Mouse (Mus musculus) liver, embryonic 11.5 days (tissue): ENCODE results near the gene Acot4. TPM values are rescaled to one million over a fixed set of nuclear protein-coding genes. Genes with fewer than 3 reads are reported as not detected.
A peak's percentile ranks its signal among the peaks of the same experiment; 100 is the strongest.
"Not testable (repeated sequence)": the region's sequence is repeated elsewhere in the genome, so short reads cannot be mapped to it uniquely, and the experiment has no call there.

Source experiments
- ATAC-seq: fragments of 200-750 bp; cut with Nextera tagmentation; replicated peaks from 2 replicates; pipeline ENCODE4 v1.8.0; 2017; ENCODE audit warnings: moderate number of reproducible peaks, mild to moderate bottlenecking, moderate TSS enrichment, moderate library complexity; ENCODE audit not compliant: low FRiP score
- DNase-seq: peaks from one replicate; pipeline ENCODE4 v3.0.0-alpha.2; 2017; ENCODE audit warnings: low spot score
- H3K27ac ChIP-seq: fragments of 300-500 bp; sonication (generic); 2 replicates; pipeline ENCODE4 v1.5.1; 2014; ENCODE audit warnings: mild to moderate bottlenecking, low read depth, low read length, control low read depth
- H3K27me3 ChIP-seq: fragments of 300-500 bp; sonication (generic); replicated peaks from 2 replicates; pipeline ENCODE4 v1.6.1; 2014; ENCODE audit warnings: low read length, mixed read lengths; ENCODE audit not compliant: control insufficient read depth, insufficient read depth
- H3K36me3 ChIP-seq: fragments of 300-500 bp; sonication (generic); 2 replicates; pipeline ENCODE4 v1.6.1; 2014; ENCODE audit warnings: mild to moderate bottlenecking, low read length, moderate library complexity, mixed read lengths; ENCODE audit not compliant: control insufficient read depth, insufficient read depth
- H3K4me1 ChIP-seq: fragments of 300-500 bp; sonication (generic); replicated peaks from 2 replicates; pipeline ENCODE4 v1.6.1; 2014; ENCODE audit warnings: low read length, mixed read lengths; ENCODE audit not compliant: control insufficient read depth, insufficient read depth
- H3K4me2 ChIP-seq: fragments of 300-500 bp; sonication (generic); 2 replicates; pipeline ENCODE4 v1.6.1; 2014; ENCODE audit warnings: mild to moderate bottlenecking, control low read depth, moderate library complexity
- H3K4me3 ChIP-seq: fragments of 300-500 bp; sonication (generic); 2 replicates; pipeline ENCODE4 v1.5.1; 2014; ENCODE audit warnings: low read depth, low read length, control low read depth
- H3K9ac ChIP-seq: fragments of 300-500 bp; sonication (generic); 2 replicates; pipeline ENCODE4 v1.6.1; 2014; ENCODE audit warnings: low read depth, low read length, control low read depth
- H3K9me3 ChIP-seq: fragments of 300-500 bp; sonication (generic); 2 replicates; pipeline ENCODE4 v1.6.1; 2016; ENCODE audit warnings: low read length, inconsistent platforms, mixed read lengths; ENCODE audit not compliant: control insufficient read depth
- WGBS: fragments of 180-500 bp; shearing (Covaris S2); extraction: QIAGEN DNeasy Blood & Tissue Kit; methylation state at CpG from one replicate; pipeline ENCODE4 v1.1.7; 2014; 5-methylcytosine and 5-hydroxymethylcytosine counted together
- polyA plus RNA-seq: library from polyadenylated mRNA; unstranded; fragments of >200 nt; fragmentation: Nextera tagmentation; extraction: Ambion mirVana; gene quantifications from 2 replicates; pipeline ENCODE4 v1.2.1, GENCODE M21; 2014

The Acot4 gene
- polyA plus RNA-seq, 1 experiment from 2014 or later: 8.4 TPM

DNA sequence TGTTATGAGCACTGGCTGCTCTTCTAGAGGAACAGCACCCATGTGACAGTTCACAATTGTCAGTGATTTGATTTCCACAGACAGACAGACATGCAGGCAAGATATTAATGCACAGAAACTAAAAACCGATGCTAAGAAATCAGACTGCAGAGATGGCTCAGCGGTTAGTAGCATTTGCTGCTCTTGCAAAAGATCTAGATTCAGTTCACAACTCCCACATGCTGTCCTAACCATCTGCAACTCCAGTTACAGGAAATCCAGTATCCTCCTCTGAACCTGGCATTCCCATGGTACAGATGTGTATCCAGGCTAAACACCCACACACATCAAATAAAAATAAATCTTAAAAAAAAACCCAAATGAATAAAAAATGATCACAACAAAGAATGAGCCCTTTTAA is 33.5 kb downstream of the Acot4 start:
- H3K27me3 ChIP-seq: peaks cover 39% of the 10 kb centered on the region
- H3K4me3 ChIP-seq: no peak overlapping the region
- no peak overlapping the region for H3K9ac ChIP-seq
- no peaks in the 10 kb centered on the region for H3K9me3 ChIP-seq
- DNase-seq (no peak), ATAC-seq (no peak)
- 83% methylated on average over 2 of the region's 2 CpGs for WGBS
- H3K36me3 ChIP-seq: no peaks in the 10 kb centered on the region
- H3K4me1 ChIP-seq: no peaks in the 10 kb centered on the region
- H3K27ac ChIP-seq: no peak overlapping the region
- no peak overlapping the region for H3K4me2 ChIP-seq

DNA sequence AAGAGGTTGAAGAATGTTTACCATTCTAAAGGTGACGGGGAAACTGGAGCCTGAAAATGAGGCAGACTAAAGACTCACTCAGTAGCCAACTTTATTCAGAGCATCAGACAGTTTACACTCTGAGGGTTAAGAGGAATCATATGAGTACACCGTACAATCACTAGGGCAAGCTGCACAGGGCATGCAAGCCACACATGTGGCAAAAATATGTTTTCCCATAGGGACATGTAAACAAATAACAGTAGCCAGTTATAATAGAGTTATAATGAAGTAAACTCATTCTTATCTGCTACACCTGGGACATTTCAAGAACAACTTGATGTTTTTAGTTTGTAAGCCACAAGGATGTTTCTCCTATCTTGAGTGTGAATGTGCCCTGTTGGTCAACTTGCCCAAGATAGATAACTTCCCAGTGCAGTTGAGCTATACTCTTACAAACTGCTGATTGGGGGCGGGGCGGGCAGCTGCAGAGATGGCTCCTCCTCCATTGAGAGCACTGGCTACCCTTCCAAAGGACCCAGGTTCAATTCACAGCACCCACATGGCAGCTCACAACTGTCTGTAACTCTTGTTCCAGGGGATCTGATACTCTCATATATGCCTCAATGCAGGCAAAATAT is 39.3 kb downstream of the Acot4 start:
- H3K36me3 ChIP-seq: no peaks in the 10 kb centered on the region
- no peak overlapping the region for H3K27ac ChIP-seq
- DNase-seq (peak; percentile 8), ATAC-seq (no peak)
- no peaks in the 10 kb centered on the region for H3K27me3 ChIP-seq
- H3K9me3 ChIP-seq: no peaks in the 10 kb centered on the region
- H3K4me1 ChIP-seq: no peaks in the 10 kb centered on the region
- no peak overlapping the region for H3K4me3 ChIP-seq
- 80% methylated on average over 4 of the region's 4 CpGs for WGBS
- no peak overlapping the region for H3K4me2 ChIP-seq
- H3K9ac ChIP-seq: no peak overlapping the region

- Histone ChIP-seq H3K4me1 (no peaks in the 10 kb centered on the region), H3K4me2 (no peak overlapping the region), H3K27me3 (no peaks in the 10 kb centered on the region), H3K9me3 (no peaks in the 10 kb centered on the region; the same call in 1 of the 2 replicates), H3K9ac (no peak overlapping the region), H3K36me3 (no peaks in the 10 kb centered on the region), H3K4me3 (no peak overlapping the region), H3K27ac (no peak overlapping the region)
- ATAC-seq (no peak), DNase-seq (no peak)
- WGBS: 71% methylated on average over 2 of the region's 2 CpGs
Observed at GRCm38 (mm10) chr12:84083842-84084241, 45.7 kb downstream of the Acot4 start.

DNA sequence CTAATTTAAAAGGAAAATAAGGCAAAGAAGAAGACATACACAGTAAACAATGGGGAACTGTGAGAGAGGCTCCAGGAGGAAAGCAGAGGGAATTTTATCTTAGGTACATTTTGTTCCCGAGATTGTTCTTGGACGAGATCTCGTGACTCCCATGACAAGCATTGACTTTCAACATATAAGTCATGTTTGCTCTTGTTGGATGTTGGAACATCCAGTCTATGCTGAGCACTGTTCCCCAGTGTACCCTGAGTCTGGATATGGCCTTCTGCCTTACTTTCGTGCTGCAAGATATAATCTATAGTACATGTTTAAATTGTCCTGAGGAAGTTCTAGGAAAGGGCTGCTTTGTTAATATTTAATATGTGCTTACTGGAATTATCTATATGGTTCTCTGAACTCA is 46.4 kb downstream of the Acot4 start:
- DNase-seq: no peak
- Histone ChIP-seq H3K36me3 (no peaks in the 10 kb centered on the region), H3K27me3 (no peaks in the 10 kb centered on the region), H3K4me1 (no peaks in the 10 kb centered on the region), H3K4me3 (no peak overlapping the region), H3K9me3 (peaks cover 2% of the 10 kb centered on the region; the same call in 1 of the 2 replicates), H3K4me2 (no peak overlapping the region), H3K27ac (no peak overlapping the region), H3K9ac (no peak overlapping the region)
- 75% methylated on average over 4 of the region's 4 CpGs for WGBS
- no peak for ATAC-seq

- 84% methylated on average over 5 of the region's 5 CpGs for WGBS
Observed at GRCm38 (mm10) chr12:84094666-84095065, 56.5 kb downstream of the Acot4 start.

More at GRCm38 (mm10) chr12:84094666-84095065, 56.5 kb downstream of the Acot4 start:
- not testable (repeated sequence) for H3K9me3 ChIP-seq, DNase-seq, H3K9ac ChIP-seq, H3K4me1 ChIP-seq, H3K27ac ChIP-seq, H3K4me2 ChIP-seq, H3K4me3 ChIP-seq, H3K27me3 ChIP-seq, H3K36me3 ChIP-seq, ATAC-seq

Other genes with a start within 250 kb of the Acot4 start
- gene Numb, start 116.4 kb upstream of the Acot4 start, polyA plus RNA-seq: 25.2 and 26.8 TPM in 2 replicates
- gene Riox1, start 87.8 kb upstream of the Acot4 start, polyA plus RNA-seq: 24.7 and 25.2 TPM in 2 replicates
- not detected in 2 replicates for gene Heatr4, start 53.5 kb upstream of the Acot4 start, polyA plus RNA-seq
- 22.5 and 22.6 TPM in 2 replicates for gene Acot2, start 50.5 kb upstream of the Acot4 start, polyA plus RNA-seq
- gene Acot1, start 28.9 kb upstream of the Acot4 start, polyA plus RNA-seq: 42.9 and 44.2 TPM in 2 replicates
- gene Gm49366, start 556 bp downstream of the Acot4 start, polyA plus RNA-seq: not detected in 2 replicates
- gene Acot3, start 13.8 kb downstream of the Acot4 start, polyA plus RNA-seq: 3.0 and 3.8 TPM in 2 replicates
- not detected in 2 replicates for gene Acot5, start 30.9 kb downstream of the Acot4 start, polyA plus RNA-seq
- 1.0 and 1.4 TPM in 2 replicates for gene Acot6, start 62.3 kb downstream of the Acot4 start, polyA plus RNA-seq
- 2.0 and 2.3 TPM in 2 replicates for gene Dnal1, start 76.0 kb downstream of the Acot4 start, polyA plus RNA-seq
- 0.27 and 0.53 TPM in 2 replicates for gene Pnma1, start 110.1 kb downstream of the Acot4 start, polyA plus RNA-seq
- 12.6 and 13.4 TPM in 2 replicates for gene Elmsan1, start 180.5 kb downstream of the Acot4 start, polyA plus RNA-seq
- 39.5 and 51.2 TPM in 2 replicates for gene Ptgr2, start 246.9 kb downstream of the Acot4 start, polyA plus RNA-seq